Mouse (Mus musculus) spleen, adult 2 months (tissue): ENCODE measurements at regions not wholly inside any gene's neighbourhood (a gene's known extent, or its start where the extent isn't known, plus 50 kb on each side); places are given as distances from the start of the nearest gene placed in this dataset.

Experiments
- CTCF ChIP-seq: fragments of 200-500 bp; IDR thresholded peaks from 2 replicates; pipeline ENCODE4 v1.5.1; 2011; ENCODE audit warnings: mild to moderate bottlenecking, inconsistent platforms; ENCODE audit not compliant: insufficient read depth, insufficient read length, insufficient replicate concordance; ENCODE audit errors: extremely low read depth
- POLR2A ChIP-seq: fragments of 200-500 bp; IDR thresholded peaks from 2 replicates; pipeline ENCODE4 v1.6.1; 2011; ENCODE audit warnings: low read depth, low read length, inconsistent platforms

DNA sequence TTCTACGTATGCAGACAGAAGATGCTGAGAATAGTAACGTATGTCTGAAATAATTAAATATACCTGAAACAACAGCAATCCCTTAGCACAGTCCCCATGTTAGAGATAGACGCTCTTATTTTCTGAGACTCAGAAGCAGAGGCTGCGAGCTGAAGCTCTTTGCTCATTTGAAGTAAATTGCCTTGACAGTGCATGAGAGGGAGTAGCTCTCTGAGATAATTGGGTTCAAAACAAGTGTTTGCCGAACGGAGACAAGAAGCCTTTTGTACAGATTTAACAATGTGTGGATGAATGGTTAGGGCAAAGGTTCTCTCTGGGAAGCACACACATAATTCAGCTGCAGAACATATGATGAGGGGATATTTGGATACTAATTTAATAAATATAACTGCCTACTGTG is 289.1 kb upstream of the Nbea start:
- TF ChIP-seq CTCF (no peak), POLR2A (no peak)
